Mouse (Mus musculus) erythroblast, embryonic 14.5 days (primary cell): Measurements from ENCODE around the gene Mc1r.

Experiments
- GATA1 ChIP-seq: IDR thresholded peaks from 2 replicates; pipeline ENCODE4 v1.6.1; 2012; ENCODE audit warnings: low read length, inconsistent platforms, mixed read lengths
- TAL1 ChIP-seq: IDR thresholded peaks from 3 replicates; pipeline ENCODE4 v1.6.1; 2012; ENCODE audit warnings: low read length, inconsistent platforms, mixed read lengths

DNA sequence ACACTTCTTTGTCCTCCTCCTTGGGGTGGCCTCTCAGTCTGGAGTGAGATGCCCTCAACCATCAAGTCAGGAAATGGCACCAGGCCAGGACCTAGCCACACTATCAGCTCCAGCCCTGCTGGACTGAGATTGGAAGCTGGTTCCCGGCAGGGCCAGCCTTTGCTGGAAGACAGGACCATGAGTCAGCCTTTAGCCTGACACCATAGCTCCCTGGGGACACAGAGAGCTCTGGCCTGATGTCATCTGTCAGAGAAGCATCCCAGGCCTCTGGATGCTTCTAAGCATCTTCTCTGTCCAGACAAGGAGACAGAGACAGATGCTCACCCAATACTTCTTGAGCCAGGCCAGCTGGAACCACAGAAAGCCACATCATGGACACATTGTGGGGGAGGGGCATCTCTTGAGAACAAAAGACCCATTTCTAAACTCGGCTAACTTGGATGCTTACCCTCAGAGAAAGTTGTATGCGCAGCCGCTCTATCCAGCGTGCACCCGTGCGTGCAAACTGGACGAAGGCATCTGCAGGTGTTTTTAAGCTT lies 3.2 kb downstream of the Mc1r start:
- no peak for TF ChIP-seq TAL1
- TF ChIP-seq GATA1: no peak
